ENCODE assay signal across 8 mouse cellular contexts in the genomic region with DNA sequence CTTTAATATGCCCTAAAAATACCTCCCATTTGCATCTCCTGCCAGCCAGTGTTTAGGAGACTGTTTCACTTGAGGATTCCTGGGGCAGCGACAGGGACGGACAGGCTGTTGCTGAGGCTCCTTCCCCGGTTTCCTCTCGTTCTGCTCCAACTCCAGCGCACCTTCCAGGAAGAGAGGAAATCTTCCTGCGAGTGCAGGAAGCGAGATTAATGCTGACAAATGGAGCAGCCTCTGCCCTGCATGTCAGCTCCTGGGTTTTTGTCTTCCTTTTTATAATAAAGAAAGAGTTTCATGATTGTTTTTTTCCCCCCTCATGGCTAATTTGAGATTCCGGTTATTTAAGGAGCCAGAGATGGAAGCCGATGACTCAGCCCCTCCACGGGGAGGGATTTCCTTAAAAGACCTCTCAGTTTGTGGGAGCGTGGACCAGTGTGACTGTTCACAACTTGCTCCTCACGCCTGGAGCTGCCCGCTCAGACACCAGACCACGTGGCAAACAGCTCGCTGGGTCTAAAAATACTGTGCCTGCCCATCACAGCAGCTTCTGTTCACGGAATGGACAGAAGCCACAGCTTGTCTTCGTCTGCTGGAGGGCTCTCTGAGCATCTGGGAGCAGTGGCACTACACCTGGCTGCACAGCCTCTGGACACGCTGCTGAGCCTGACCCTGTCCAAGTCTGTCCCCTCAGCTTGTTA. TPM values are rescaled to one million over a fixed set of nuclear protein-coding genes. Genes with fewer than 3 reads are reported as not detected.
DNase-seq lines count a peak whose midpoint lies in the region; ATAC-seq lines count a peak whose summit lies in the region.

No protein-coding gene starts in this region.

- DNase-seq in adrenal gland, adult 8-10 months = peak; percentile 25
- no peak for DNase-seq in adrenal gland, postnatal 4 days (ENCODE audit: low spot score in 2 of 2)
- peak; percentile 58 to 59 for DNase-seq in cerebellum, postnatal 14 days
- DNase-seq in heart, adult 18-20 months = peak; percentile 75 to 77
- DNase-seq in left cerebral cortex, postnatal 10 days (ENCODE audit: extremely low spot score in 1 of 2, low spot score in 2 of 2) = peak; percentile 74 to 79
- DNase-seq in right cerebral cortex, postnatal 36 days (ENCODE audit: low spot score in 2 of 2) = peak; percentile 84 to 90
- no peak for DNase-seq in testis, postnatal 10 days (ENCODE audit: low spot score)

- peak overlapping the region; percentile 15; the same call in 1 of the 2 replicates for H3K9ac ChIP-seq in intestine, embryonic 16.5 days (ENCODE audit: low read depth, low read length)

- H3K9me3 ChIP-seq in intestine, embryonic 16.5 days (ENCODE audit: control insufficient read depth, low read length) = no peaks in the 10 kb centered on the region

- 0 out of 2 replicates have a peak, but pooled peaks have one; percentile 28 for ATAC-seq in intestine, embryonic 16.5 days

- intact Hi-C loops in left cerebral cortex, postnatal 10 days (cut with DNase I) = no loop called here

- 0 out of 2 replicates have a peak overlapping the region, but pooled peaks have one; percentile 7 for H3K4me2 ChIP-seq in intestine, embryonic 16.5 days (ENCODE audit: low read depth, low read length)

- H3K27ac ChIP-seq in intestine, embryonic 16.5 days (ENCODE audit: low read length) = 0 out of 2 replicates have a peak overlapping the region, but pooled peaks have one; percentile 14

- no peak overlapping the region for H3K4me3 ChIP-seq in intestine, embryonic 16.5 days (ENCODE audit: low read length)

- WGBS in intestine, embryonic 16.5 days = 41% methylated on average over 18 of the region's 18 CpGs

- H3K4me1 ChIP-seq in intestine, embryonic 16.5 days (ENCODE audit: control insufficient read depth, insufficient read depth, low read length) = peaks cover 12% of the 10 kb centered on the region

- no peaks in the 10 kb centered on the region for H3K36me3 ChIP-seq in intestine, embryonic 16.5 days (ENCODE audit: control insufficient read depth, insufficient read depth, low read length)

- no peaks in the 10 kb centered on the region for H3K27me3 ChIP-seq in intestine, embryonic 16.5 days (replicated peaks; ENCODE audit: control insufficient read depth, insufficient read depth, low read length)

RNA-seq across cellular contexts. Expression of gene Adarb1, which starts 16.5 kb away (rescaled TPM):
- 10 to 100 TPM; 17.2 to 74.1 (median 37.1) TPM for total RNA-seq in adrenal gland, adult 8-10 months (2022)
- total RNA-seq in adrenal gland, postnatal 4 days (2021) = 10 to 100 TPM; 16.0 to 16.2 TPM
- 10 to 100 TPM; 12.2 to 12.7 TPM for total RNA-seq in heart, adult 18-20 months (2021)
- polyA plus RNA-seq in intestine, embryonic 16.5 days (2015; fragmentation: Nextera tagmentation; extraction: Ambion mirVana) = 2.7 and 3.0 TPM in 2 replicates
- 100 to 1,000 TPM in 1 of 2 experiments, 10 to 100 TPM in 1; 99.5 to 107 TPM for total RNA-seq in left cerebral cortex, postnatal 10 days (2021)

Comparison
In these comparisons a context has a peak if more than half of its experiments do, and no peak if none do; other contexts are left out.
1. DNase-seq: peak in adrenal gland, adult 8-10 months (single experiment), cerebellum, postnatal 14 days (2 of 2), heart, adult 18-20 months (2 of 2), left cerebral cortex, postnatal 10 days (2 of 2) and right cerebral cortex, postnatal 36 days (2 of 2); none in adrenal gland, postnatal 4 days (0 of 2) and testis, postnatal 10 days (single experiment).